Mouse (Mus musculus): Measurements from ENCODE around the gene Hnrnpa1. TPM values are rescaled to one million over a fixed set of nuclear protein-coding genes. Genes with fewer than 3 reads are reported as not detected.
"Not testable (repeated sequence)": the region's sequence is repeated elsewhere in the genome, so short reads cannot be mapped to it uniquely, and the experiment has no call there.

The Hnrnpa1 gene
- total RNA-seq, 2 experiments from 2014 or later = 236 to 247 TPM

- intact Hi-C loops (cut with DNase I) = no loop called here
- no peak for DNase-seq (ENCODE audit: low spot score in 2 of 2)
Measured at GRCm38 (mm10) chr15:103257790-103258728, 17.8 kb downstream of the Hnrnpa1 start, which contains the start of gene Nfe2. Gene Nfe2, minus strand, starts transcription at chr15:103258403.

DNA sequence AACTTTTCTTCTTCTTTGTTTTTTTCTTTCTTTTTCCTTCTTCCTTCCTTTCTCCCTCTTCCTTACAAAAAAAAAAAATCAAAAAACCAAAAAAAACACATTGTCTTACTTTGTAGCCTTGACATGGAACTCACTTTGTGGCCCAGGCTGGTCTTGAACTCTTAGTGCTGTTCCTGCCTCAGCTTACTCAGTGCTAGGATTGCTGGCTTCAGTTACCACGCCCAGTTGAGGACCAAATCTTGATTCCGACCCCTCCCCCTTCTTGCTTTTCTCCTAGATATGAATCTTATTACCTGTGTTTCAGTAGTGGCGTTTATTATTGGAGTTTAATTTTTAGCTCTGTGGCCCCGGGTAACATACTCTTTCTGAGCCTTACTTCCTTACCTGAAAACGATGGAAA is 18.9 kb downstream of the Hnrnpa1 start:
- intact Hi-C loops (cut with DNase I) = no loop called here
- DNase-seq (ENCODE audit: low spot score in 2 of 2) = no peak

- intact Hi-C loops (cut with DNase I) = no loop called here
- DNase-seq (ENCODE audit: low spot score in 2 of 2) = no peak
Measured at GRCm38 (mm10) chr15:103259989-103260388, 19.8 kb downstream of the Hnrnpa1 start.

- intact Hi-C loops (cut with DNase I) = no loop called here
- no peak for DNase-seq (ENCODE audit: low spot score in 2 of 2)
Measured at GRCm38 (mm10) chr15:103264794-103265193, 24.6 kb downstream of the Hnrnpa1 start.

- DNase-seq (ENCODE audit: low spot score in 2 of 2) = no peak
- intact Hi-C loops (cut with DNase I) = no loop called here
Measured at GRCm38 (mm10) chr15:103268903-103269302, 28.7 kb downstream of the Hnrnpa1 start.

DNA sequence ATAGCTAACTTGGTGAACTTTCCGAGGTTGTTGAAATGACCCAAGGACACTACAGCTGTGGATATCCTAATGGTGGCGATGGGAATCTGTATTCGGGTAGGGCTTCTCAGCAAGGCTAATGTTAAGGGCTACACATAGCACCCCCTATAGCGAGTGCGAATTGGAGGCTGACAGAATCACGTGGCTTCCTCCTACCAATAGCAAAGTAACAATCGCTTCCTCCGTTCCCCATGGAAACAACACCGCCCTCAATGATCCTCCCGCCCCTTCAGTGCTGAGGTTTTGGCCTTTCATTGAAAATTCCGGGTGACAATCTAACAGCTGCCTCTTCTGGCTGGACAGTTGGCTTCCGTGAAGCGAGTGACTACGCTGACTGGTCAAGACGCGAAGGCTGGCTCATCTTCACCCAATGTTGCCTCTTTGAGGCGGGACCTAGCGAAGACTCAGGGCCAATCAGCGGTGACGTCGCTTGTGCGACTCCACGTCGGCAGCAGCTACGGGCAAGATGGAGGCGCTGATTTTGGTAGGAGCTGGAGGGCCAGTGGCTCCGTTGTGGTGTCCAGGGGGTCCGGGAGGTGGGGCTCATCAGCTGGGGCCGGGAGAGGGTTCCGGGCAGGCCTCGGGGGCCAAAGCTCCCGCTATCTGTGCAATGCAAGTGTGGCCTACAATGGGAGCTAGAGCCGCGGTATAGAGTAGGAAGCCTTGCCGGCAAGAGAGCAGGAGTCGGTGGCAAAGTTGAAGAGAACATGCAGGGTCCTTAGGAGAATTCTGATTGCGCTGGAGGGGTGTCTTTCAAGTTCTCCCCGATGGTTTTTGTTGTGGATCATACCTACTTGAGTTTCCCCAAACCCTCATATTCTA is 32.4 kb downstream of the Hnrnpa1 start, which contains the start of gene Copz1:
Gene Copz1, plus strand, starts transcription at position 296 of the 861 bp plus-strand sequence.
- intact Hi-C loops (cut with DNase I) = loop anchor here (2.0 to 5.0 kb wide), 2 partner anchors 32 to 35 kb away; partner anchors contain the start of gene Hnrnpa1
- peak; percentile 97 to 99 for DNase-seq (ENCODE audit: low spot score in 2 of 2)

- DNase-seq (ENCODE audit: low spot score in 2 of 2); intact Hi-C loops (cut with DNase I): not testable (repeated sequence)
Measured at GRCm38 (mm10) chr15:103275943-103276342, 35.7 kb downstream of the Hnrnpa1 start.

DNA sequence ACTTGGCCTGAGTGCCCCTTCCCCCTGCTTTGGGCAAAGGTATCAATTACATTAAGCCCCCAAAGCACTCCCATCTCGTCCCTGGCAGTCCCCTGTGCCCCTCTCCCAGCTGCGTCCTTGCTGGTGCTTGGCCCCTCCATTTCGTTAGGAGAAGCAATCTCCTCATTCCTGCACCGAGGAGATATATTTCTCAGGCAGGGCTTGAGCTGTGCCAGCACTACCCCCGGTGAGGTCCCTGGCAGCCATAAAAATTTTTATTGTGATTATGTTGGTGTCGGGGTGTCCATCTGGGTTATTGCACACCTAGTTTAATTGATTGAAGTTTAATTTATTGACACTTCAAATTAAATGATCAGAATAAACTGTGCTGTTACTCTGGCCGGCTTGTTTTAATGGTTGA is 37.7 kb downstream of the Hnrnpa1 start:
- intact Hi-C loops (cut with DNase I) = no loop called here
- no peak for DNase-seq (ENCODE audit: low spot score in 2 of 2)

- DNase-seq (ENCODE audit: low spot score in 2 of 2) = no peak
- intact Hi-C loops (cut with DNase I) = no loop called here
Measured at GRCm38 (mm10) chr15:103279750-103280149, 39.5 kb downstream of the Hnrnpa1 start.

DNA sequence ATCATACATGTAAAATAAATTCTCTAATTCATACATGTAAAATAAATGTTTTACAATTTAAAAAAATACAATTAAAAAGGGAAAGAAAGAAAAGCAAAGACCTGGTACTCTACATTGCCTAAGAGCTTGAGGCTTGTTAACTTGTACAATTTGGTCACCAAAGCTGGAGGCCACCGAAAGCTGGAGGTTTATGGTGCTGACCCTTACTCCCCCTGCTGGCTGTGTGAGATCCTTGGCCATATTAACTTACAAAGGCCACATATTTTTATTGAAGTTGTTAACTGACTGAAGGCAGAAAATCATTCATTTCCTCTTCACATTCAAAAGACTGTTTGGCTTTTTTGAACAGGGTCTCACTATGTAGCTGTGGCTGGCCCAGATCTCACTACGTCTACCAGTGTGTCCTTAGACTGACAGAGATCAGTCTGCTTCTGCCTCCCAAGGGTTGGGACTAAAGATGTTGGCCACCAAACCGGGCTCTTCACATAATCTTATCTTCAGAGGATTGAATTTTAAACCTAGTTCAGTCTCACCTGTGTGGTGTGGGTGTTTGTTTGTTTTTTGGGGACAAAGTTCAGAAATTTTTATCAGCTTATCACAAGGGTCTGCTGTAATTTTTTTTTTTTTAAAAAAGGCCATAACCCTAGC is 40.7 kb downstream of the Hnrnpa1 start:
- intact Hi-C loops (cut with DNase I) = no loop called here
- DNase-seq (ENCODE audit: low spot score in 2 of 2) = no peak

GRCm38 (mm10) chr15:103281465-103282205 is 41.4 kb downstream of the Hnrnpa1 start:
- intact Hi-C loops (cut with DNase I) = no loop called here
- DNase-seq (ENCODE audit: low spot score in 2 of 2) = no peak

- no peak for DNase-seq (ENCODE audit: low spot score in 2 of 2)
- intact Hi-C loops (cut with DNase I) = loop anchor here (2.0 kb wide), 1 partner anchor 23 kb away; no protein-coding TSS in a partner anchor
Measured at GRCm38 (mm10) chr15:103284066-103284465, 43.8 kb downstream of the Hnrnpa1 start.

DNA sequence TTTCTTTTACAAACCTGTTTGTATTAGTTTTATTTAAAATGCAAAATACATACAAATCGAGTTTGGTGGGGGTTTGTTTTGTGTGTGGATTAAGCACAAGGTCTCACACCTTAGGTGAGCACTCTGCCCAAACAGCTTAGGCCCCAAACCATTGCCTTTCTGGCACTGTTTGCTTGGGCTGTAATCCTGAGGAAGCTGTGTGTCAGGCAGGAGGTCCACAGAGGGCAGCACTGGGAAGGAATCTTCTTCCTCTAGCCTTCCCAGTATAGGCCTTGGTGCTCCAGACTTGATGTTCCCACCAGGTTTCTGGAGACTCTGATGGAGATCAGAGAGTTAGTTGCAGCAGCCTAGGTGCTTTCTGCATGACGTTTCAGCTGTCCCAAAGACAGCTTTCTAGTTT is 44.4 kb downstream of the Hnrnpa1 start:
- intact Hi-C loops (cut with DNase I) = loop anchor here (2.0 kb wide), 1 partner anchor 22 kb away; no protein-coding TSS in a partner anchor
- DNase-seq (ENCODE audit: low spot score in 2 of 2) = no peak

- peak in 1 of 2 experiments; percentile 61 for DNase-seq (ENCODE audit: low spot score in 2 of 2)
- intact Hi-C loops (cut with DNase I) = loop anchor here (2.0 kb wide), 1 partner anchor 21 kb away; no protein-coding TSS in a partner anchor
Measured at GRCm38 (mm10) chr15:103285778-103286417, 45.7 kb downstream of the Hnrnpa1 start.

- intact Hi-C loops (cut with DNase I) = no loop called here
- DNase-seq (ENCODE audit: low spot score in 2 of 2) = no peak
Measured at GRCm38 (mm10) chr15:103289600-103289999, 49.4 kb downstream of the Hnrnpa1 start.

- intact Hi-C loops (cut with DNase I) = no loop called here
- DNase-seq (ENCODE audit: low spot score in 2 of 2) = no peak
Measured at GRCm38 (mm10) chr15:103290417-103290816, 50.2 kb downstream of the Hnrnpa1 start.

DNA sequence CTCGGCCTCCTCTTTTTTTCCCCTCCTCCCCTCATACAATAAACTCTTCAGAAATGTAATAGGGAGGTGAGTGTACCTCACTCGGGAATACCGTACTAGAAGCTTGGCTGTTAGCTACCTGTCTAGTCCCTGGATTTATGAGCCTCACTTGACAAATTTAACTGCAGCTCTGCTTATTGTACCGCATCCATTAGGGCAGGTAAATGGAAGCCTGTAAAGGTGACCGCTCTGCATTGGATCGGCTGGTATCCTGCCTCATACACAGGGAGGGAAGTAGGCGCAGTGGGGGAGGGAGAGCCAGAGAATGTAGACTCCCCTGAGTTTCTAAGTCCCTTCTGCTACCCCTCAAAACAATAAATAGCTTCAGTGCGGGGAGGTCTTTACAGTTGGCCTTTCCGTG is 50.6 kb downstream of the Hnrnpa1 start:
- intact Hi-C loops (cut with DNase I) = no loop called here
- DNase-seq (ENCODE audit: low spot score in 2 of 2) = no peak

DNA sequence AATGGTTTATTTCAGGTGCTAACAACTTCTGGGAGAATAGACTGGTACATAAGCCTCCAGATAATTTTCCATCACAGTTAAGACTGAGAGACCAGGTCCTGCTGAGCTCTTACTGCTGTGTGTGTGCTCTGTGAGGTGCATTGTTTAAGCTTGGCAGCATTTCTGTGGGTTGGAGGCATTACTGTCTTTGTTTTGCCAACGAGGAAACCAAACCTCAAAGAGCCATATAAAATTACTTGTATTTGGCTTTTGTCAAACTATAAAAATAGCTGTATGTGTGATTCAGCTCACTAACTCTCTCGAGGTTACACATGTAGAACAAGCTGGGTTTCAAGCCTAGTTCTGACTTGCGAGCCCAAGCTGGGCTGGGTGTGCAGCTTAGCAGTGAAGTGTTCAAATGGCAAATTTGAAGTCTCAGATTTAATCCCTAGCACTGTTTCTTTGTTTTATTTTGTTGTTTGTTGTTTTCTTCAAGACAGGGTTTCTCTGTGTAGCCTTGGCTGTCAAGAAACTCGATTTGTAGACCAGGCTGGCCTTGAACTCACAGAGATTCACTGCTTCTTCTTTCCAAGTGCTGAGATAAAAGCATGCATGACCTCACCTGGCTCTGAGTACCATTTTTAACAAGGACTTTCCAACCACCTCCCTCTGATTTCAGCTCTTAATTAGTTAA is 52.6 kb downstream of the Hnrnpa1 start:
- no peak for DNase-seq (ENCODE audit: low spot score in 2 of 2)
- intact Hi-C loops (cut with DNase I) = no loop called here

Data from left cerebral cortex, postnatal 14 days (tissue).